Mouse (Mus musculus) cortical plate, adult 2 months (tissue): ENCODE data around the gene Cwc22.

ENCODE experiments used
- CTCF ChIP-seq: fragments of 200-500 bp; IDR thresholded peaks from 2 replicates; pipeline ENCODE4 v1.5.1; 2011; ENCODE audit warnings: mild to moderate bottlenecking, control low read depth, low read length; ENCODE audit not compliant: insufficient read depth; ENCODE audit errors: extremely low read depth
- POLR2A ChIP-seq: fragments of 200-500 bp; IDR thresholded peaks from 2 replicates; pipeline ENCODE4 v1.6.1; 2011; ENCODE audit warnings: mild to moderate bottlenecking, low read length, control low read depth; ENCODE audit not compliant: insufficient read depth; ENCODE audit errors: extremely low read depth

GRCm38 (mm10) chr2:77938317-77938716 is 7.9 kb downstream of the Cwc22 start:
- TF ChIP-seq POLR2A = no peak
- no peak for TF ChIP-seq CTCF
